Mouse (Mus musculus): ENCODE data around the gene Smu1.

DNA sequence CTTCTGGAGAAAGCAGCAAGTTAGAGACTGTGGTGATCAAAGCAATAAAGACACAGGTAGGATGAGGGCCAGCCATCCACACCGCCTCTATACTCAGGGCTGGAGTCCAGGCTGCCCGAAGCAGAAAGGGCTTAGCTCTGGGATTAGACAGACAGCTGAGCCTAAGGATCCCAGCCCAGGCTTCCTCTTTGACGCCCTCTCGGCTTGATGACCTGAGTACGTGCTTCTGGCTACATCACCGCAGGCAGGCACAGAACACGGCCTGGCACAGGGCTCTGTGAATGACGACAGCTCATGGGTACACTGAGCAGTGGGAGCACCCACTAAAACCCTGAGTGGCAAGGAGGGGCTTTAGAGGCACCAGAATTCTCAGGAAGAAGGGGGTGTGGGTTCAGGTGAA lies 47.7 kb upstream of the Smu1 start:
- TF ChIP-seq CTCF (IDR thresholded peaks at IDR 0.05; ENCODE audit: control insufficient read depth, insufficient read depth, insufficient replicate concordance, low read depth, low read length): no peak
- TF ChIP-seq POLR2A (IDR thresholded peaks at IDR 0.05; ENCODE audit: control insufficient read depth, low read depth, low read length): no peak

Data from testis, adult 2 months (tissue).